Mouse (Mus musculus): ENCODE measurements at regions not wholly inside any gene's neighbourhood (a gene's known extent, or its start where the extent isn't known, plus 50 kb on each side); places are given as distances from the start of the nearest gene placed in this dataset.

DNA sequence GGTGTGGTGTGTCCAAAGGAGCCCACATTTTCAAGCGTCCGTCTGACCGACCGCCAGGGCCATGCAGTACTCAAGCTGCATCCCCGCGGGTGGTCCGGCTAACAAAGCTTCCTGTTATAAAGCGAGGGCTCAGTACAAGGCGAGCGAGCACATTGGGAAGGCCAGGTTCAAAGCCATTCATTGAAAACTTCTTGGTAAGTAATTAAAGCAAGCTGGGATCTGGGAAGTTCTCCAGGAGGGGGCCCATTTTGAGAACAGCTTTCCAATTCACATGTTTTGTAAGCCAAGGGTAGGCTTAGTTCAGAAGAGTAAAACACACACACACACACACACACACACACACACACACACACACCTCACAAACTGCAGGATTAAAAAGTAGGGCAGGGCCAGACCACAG is 57.3 kb upstream of the Prep start:
- no peak for DNase-seq

DNA sequence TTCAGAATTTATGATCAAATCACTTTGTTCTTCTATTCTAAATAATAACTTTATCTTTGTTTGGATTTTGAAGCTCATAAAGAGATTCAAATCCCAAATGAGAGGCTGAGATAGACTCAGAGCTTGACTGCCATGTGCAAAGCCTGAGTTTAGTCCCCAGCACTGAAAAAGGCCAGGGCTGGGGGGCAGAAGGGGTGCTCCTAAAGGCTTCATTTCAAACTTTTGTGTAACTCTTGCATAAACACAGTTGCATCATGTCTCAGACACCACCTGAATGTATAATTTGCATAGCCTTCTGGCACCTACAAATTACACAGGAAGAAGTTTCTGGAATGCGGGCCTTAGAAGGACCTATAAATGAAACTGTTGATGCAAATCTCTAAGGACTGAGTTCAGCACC is 57.8 kb upstream of the Prep start:
- no peak for DNase-seq

DNA sequence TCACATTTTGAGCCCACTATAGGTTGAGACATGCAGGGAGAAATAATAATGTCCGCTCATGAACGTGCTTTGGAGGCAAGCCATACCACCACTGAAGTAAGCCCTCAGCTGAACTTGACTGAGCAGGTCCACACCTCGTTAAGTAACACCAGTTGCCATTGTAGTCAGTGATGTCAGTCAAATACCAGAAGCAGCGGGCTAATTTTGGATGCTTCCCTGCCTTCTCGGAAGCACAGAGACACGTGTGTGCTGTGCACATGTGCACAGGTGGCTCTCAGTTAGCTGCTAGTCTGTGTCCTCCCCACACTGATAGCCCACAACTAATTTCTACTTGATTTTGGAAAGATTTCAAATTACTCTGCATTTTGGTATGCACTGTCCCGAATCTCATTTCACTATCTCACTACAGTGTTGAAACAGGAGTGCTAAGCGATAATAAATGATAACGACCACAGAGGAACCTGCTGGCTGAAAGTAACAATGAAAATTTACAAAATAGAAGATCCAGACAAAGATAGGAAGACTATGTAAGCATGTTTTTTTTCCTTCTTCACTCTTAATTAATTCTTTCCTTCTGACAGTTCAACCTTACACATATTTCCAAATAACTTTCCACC is 62.9 kb upstream of the Prep start:
- no peak for DNase-seq

DNA sequence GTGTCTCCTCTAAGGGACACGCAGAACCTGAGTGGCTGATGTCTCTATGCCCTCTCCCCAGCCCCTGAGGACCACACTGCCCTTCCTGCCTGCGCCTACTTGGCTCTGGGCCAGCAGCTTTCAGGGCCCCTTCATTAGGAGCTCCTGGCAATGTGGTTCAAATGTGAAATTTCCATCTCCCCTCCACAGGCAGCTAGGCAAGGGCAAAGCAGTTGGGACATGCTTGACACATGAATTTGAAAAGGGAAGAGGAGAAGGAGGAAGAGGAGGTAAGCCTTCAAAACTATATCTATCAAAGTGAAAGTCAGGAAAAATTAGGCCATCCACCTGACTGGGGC is 63.7 kb upstream of the Prep start:
- DNase-seq, result no peak

DNA sequence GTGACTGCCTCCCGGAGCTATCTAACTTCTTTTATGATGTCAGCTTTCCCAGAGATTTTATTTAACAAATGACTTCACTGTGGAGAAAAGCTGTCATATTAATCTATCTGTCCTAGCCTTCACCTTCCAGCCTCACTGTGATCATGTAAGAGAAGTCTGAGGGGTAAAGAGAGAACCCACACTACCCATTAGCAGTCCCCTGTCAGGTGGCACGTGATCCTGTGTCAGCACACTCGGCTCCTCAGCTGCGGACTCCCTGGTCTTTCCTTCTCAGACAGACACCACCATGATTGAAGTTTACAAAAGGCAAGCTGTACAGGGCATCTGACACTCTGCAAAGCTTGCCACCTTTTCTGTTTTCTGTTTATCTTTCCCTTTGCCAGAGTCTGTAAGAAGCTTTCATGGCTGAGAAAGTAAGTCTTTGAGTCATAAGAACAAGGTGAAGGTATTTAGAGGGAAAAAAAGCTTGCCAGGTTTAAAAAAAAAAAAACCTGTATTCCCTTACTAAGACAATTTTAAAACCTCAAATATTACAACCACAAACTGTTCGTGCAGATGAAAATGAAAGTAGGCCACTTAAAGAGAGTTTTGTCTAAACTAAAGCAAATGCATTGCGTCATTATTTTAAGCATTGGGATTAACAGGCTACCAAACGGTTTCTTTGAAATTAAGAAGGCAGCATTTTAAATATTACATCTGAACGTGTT is 64.2 kb upstream of the Prep start:
- no peak for DNase-seq

DNA sequence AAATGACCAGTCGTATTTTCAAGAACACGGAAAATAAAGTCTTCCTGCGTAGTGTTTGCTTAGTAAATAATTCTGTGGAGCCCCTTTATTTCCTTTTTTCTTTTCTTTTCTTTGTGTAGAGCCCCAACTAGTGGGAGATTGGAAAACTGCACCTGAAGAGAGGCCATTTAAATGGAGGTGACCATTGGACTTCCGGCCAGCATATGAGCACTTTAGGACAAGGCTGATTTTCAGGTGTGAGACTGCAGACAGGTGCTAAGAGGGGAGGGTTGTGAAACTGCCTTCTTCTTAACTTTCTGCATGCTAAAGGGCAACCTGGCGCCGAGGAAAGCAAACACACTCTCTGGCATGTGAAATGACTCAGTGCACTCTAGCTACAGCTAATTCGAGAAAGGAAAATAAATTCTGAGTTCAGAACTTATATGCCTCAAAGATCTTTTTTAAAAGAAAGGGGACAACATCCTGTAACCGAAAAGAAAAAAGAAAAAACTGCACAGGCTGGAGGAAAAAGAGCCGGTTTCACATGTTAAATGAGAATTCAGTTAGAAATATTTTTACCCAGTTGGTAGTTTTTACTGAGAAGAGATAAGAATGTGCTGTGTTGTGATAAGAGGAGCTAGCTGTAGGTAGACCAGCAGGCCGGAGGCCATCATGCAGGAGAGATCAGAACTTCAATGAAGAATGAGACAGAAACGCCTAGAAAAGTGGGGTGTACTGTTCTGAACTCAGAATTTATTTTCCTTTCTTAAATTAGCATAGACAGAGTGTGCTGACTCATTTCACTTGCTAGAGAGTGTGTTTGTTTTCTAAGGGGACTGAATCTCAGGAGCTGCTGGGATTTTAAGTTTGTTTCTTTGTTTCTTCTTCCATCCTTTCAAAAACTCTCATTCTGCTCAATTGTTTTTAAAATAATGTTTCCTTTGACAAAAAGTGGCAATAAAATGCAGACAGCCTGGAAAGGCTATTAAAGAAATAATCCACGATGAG is 65.8 kb upstream of the Prep start:
- DNase-seq, result peak; percentile 47

DNA sequence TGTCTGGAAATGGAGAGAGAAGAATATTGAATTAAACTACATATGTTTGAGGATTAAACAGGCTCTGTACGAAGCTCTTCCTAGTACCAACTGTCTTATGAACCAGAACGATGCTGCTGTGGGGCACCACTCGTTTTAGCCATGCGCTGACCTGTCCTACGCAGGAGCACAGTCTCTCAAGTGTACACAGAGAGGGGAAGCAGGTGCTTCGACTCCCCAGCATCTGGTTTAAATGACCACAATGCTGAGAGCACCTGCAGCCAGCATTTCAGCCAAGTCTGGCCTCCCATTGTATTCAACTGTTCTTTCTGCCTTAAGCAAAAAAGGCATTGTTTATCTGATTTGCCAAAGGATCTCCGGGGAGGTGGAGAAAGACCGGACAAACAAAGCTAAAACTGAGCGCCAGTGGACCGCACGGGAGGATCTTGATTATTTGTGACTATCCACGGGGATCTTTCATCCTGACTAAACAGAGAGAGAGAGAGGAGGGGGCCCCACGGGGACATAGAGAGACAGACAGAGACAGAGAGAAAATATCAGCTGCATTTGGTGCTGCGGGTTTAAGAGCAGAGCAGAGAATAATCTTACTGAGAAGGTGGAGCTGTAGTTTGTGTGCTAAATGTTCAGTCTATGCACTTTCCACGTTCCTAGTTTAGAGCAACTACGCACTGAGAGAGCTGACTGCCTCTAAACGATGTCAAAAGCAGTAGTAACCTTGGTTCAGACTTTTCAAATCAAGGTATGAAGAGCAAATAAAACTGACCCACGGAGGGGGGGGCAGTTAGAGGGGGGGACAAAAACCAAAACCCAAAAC is 66.8 kb upstream of the Prep start:
- DNase-seq, result no peak

DNA sequence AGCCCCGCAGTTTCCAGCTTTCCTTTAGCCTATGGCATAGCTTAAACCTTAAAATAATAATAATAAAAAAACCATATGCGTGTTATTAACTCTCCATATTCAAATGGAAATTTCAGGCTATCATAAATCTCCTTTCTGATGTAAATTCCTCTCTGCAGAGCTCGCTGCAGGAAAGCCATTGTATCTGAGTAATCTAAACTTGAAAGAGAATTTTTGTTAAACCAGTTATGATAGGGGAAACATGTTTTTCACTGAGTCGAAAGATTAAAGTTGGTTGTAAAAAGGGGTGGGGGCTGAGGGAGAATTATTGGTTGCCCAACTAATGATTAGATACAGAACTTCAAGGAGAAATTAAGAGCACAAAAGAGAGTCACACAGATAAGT is 69.1 kb upstream of the Prep start:
- no peak for DNase-seq

DNA sequence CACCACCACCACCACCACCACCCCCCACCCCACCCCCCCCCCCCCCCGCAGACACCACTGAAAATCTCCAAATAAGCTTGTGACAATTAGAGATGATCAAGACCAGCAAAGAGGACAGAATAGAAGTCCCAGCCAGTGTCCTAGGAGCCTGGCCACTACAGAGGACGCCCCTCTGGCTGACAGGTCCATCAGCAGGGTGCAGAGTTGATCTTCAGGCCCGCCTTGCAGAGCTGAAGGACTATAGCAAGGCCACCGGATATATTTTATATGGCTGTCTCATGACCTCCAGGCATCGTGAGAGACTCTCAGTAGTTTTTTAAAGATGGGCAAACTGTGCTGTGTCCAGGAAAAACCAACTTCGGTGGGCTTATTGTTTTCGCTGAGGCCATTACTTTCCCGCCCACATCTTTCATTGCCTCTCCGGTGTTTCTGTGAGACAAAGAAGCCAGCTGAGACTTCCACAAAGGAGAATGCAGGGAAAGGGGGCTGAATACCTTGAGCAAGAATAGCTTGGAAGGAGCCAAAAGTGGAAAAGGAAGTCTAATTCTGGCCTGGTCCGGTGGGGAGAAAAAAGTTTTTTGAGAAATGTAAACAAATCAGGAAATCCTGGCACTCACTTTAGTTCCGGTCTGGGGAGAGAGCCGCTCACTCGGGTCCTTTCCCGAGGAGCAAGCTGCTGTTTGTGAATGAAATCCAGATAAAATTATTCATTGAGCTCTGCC is 69.7 kb upstream of the Prep start:
- DNase-seq, result peak; percentile 46

DNA sequence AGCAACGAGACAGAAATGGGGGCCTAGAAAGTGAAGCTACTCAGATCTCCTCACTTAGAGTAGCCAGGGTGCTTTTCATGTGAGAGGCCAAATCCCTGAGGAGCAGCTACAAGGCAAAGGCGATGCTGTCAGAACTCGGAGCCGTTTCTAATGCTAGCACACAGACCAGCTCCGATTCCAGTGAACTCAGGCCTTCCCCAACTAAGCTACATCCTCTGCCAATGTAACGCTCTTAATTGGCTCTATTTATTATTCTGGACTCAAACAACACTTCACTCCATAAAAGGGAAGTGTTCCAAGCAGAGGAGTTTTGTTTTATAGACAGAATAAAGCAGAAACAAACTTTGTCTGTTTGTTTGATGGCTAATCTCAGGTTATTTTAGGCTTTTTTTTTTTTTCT is 71.2 kb upstream of the Prep start:
- DNase-seq, result no peak

DNA sequence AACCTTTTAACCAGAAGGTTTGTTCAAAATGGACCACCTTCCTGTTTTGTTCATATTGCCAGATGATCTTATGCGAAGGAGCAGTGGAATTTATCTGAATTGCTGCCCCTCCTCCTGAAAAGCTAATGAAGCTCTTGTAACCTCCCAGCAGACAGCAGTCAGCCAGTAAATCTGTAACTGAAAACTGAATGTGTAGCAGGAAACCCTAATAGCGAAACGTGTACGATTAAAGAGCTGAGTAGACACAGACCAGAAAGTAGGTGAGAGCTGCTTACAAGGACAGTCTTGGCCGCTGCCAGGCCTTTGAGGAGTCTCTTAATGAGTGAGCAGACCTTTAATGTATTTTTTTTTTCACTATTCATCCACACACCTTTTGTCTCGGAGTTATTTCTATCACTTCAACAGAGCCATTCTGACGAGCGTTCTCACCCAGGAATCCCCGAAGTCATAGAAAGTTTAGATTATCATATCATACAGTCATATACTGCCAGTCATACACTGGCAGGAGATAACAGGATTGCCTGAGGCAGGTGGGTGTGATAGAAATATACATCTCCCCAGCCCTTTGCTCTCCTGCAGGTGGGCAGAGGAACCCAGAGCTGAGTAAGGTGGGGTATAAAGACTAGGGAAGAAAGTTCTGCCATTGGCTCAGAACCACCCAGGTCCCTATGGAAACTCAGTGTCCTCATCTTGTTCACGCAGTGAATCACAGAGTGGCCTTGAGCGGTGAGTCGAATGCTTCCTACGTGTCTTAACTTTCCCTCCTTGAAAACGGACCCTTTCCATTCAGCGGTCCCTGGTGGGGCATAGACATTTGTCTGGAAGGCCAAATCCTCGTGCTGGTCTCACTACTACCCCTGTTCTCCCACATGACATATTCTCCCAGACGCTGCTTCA is 72.4 kb upstream of the Prep start:
- DNase-seq, result no peak

DNA sequence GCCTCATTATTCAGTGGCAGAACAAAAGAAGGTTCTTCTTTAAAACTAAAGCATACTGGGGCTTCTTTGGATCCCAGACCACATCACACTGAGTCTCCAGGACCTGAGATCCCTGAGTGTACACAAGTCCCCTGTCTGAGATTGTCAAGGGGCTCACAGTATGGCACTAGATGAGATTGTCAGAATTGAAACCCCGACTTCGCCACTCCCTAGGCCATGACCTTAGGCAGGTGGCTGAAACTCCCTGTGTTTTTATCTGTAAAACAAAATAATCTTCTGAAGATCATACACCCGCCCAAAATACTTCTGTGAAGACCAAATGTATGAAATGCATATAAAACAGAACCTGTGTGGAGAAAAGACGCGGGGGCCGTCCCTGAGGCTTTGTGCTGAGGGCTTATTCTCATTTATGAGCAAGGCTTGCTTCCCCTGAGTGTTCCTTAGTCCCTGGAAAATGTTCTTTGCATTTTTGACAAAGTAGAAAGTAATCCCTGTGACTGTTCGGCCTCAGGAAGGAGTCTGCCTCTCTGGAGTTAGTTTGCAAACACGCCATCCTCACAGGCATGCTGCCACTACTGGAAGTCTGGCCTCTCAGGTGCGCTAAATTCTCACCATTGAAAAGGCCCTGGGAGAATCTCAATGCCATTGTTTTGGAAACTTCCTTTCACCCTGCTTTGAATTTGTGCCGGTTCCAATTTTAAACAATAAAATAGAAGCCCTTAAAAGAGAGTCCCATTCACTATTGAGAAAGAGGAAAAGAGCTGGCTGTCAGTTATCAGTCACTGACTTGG is 73.3 kb upstream of the Prep start:
- no peak for DNase-seq

DNA sequence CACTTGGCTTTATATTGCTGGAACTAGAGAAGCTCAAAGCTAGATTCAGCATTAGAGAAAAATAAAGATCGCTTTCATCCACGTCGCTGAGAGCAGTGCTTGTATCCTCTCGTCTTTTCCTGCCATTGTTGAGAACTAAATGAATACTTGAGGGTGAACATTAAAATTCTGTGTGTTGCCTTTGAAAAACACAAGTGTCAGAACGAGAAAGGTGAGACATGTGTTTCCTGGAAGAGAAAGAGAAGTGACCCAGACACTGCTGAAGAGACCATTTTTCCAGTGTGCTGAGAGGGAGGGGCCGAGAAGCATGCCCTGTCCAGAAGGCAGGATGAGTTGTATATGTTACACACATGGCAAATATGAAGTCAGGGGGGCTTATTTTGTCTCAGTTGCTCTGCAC is 77.5 kb upstream of the Prep start:
- no peak for DNase-seq

DNA sequence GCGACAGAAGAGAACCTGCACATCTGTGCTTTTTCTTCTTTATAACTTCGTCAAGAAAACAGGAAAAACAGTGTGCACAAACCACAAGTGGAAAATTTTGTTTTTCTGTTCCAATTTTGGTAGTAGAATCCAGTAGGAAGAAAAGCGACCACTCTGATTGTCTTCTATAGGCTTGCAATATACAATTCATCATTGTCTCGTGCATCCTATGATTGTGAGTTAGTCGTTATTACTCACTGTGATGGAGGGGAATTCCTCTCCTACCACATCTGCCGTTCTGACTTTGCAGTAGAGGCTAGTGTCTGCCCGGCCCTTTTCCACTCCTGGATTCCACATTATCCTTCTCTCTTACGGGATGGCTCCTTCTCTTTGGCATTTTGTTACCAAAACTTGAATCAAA is 78.2 kb upstream of the Prep start:
- DNase-seq, result no peak

DNA sequence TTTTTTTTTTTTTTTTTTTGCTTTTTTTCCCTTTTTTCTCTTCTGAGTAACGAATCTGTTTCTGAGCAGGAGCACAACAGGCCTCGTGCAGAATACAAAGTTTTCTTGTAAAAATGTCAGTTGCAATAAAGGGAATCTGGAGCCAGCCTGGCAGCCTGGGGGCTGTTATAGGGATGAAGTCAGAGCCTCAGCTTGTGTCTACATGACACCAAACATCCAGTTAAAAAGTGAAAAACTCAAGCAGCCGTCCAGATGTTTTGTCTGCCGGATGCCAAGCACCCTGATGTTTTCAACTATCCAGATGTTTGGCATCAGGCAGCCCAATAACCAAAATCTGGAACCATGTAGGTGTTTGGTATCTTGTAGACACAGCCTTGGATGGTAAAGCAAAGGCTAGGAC is 79.4 kb upstream of the Prep start:
- DNase-seq, result no peak

DNA sequence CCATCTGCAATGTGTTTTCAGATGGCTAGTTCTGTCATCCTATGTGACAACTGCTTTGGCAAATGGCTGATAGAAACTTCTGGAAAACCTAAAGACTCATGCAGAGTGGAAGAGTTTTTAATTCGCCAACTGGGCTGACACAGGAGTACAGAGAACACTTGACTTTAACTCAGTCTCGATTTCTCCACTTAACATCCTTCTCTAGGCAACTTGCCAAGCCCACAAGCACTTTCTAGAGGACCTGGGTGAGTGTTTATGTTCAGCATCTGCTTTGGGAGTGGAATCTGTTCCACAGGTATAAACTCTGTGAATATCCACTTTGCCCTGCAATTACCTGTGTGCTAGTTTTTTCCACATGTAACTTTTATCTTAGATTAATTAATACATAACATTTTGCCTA is 85.1 kb upstream of the Prep start:
- DNase-seq, result no peak

DNA sequence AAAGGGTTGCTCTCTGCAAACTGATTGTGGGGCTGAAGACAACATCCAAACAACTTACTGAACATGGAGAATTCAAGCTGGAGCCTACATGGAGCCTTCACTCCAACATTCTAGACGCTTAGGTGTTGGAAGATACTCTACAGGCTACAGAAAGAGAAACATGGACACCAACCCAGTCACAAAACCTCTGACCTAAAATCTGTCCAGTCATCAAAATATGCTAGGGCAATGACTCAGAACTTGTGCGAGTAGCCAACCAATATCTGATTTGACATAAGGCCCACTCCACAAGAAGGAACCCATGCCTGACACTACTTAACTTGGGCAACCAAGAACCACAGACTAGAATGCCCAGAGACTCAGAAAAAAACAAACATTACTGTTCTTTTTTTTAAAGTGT is 90.2 kb upstream of the Prep start:
- no peak for DNase-seq

DNA sequence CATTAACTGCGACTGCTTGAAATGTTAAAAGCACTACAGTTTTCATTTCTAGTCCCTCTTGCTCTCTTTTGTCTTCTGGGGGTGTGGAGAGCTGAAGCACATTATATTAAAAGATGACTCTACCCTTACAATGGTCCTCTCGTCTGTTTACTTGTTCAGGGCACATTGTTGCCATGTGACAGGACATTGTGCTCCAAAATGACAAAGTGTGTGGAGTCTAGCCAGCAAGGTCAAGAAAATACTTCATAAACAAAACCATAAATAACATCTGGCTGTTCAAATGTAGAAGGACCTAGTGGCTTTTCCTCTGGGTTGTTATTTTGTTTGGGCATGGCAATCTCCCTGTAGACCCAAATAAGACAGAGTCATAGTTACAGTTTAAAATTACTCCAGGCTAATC is 95.1 kb upstream of the Prep start:
- DNase-seq, result peak; percentile 50

DNA sequence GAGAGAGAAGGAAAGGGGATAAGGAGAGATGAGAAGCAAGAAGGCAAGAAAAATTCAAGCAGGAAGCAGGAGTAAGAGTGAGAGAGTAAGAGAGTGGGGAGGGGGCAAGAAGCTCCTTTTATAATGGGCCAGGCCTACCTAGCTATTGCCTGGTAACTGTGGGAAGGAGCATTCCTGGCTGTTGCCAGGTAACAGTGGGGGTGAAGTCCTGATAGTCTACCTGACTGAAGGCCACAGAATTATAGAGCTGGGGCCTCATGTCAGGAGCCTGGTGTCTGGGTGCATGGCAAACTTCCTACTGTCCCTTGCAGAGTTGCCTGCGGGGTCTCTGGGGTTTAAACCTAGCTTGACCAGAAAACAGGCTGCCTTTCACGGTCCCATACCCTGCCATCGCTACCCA is 107.0 kb upstream of the Prep start:
- DNase-seq, result no peak

DNA sequence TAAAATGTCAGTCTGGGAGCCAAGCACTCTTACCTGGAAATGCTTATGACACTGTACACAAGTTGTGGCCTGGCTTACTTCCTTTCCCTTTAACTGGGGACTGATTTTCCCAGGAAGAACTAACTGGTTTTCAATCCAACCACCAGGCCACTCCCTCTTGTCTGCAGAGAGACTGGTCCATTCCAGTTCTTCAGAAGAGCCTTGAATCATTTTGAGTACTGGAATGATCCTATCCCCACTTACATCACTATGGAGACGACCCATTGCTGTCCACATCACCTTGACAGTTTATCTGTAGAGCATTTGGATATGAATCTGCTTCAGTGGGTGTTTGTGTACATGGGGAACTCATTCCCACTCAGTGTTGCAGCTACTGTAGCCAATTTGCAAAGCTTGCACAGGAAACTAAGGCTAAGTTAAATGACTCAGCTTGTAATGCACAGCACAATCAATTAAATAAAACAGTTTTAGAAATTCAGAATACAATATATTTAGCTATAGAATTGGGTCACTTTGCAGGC is 121.7 kb upstream of the Prep start:
- no peak for DNase-seq

Measured in kidney, adult 11 months (tissue).